Mouse (Mus musculus) MEL (cell line): Measurements from ENCODE around the gene Fmn2. TPM values are rescaled to one million over a fixed set of nuclear protein-coding genes. Genes with fewer than 3 reads are reported as not detected.

Source experiments
- DNase-seq: peaks from one replicate; pipeline ENCODE4 v3.0.0; 2011; ENCODE audit warnings: low read depth, low spot score
- H3K27ac ChIP-seq: 2 replicates; pipeline ENCODE4 v1.5.1; 2012; ENCODE audit warnings: low read depth, mild to moderate bottlenecking, control low read depth, low read length, moderate library complexity; ENCODE audit not compliant: control insufficient read depth
- H3K27me3 ChIP-seq, 2 experiments: fragments of 150-350 bp in 1 of 2; sonication (generic) in 1 of 2; 2 replicates each; pipeline ENCODE4 v1.6.1; 2012; ENCODE audit warnings: low read length in 2 of 2, mild to moderate bottlenecking in 2 of 2, improper control_type of control experiment in 1 of 2, moderate library complexity in 1 of 2; ENCODE audit not compliant: insufficient read depth in 2 of 2, control insufficient read depth in 1 of 2
- H3K36me3 ChIP-seq, 2 experiments: 2 replicates each; pipeline ENCODE4 v1.6.1; 2012 to 2014; ENCODE audit warnings: low read length in 2 of 2, improper control_type of control experiment in 1 of 2, inconsistent platforms in 1 of 2, mild to moderate bottlenecking in 1 of 2; ENCODE audit not compliant: insufficient read depth in 2 of 2, control insufficient read depth in 1 of 2
- H3K4me1 ChIP-seq, 2 experiments: fragments of 150-350 bp in 1 of 2; sonication (generic) in 1 of 2; 2 replicates each; pipeline ENCODE4 v1.6.1; 2012; ENCODE audit warnings: low read length in 2 of 2, improper control_type of control experiment in 1 of 2, mild to moderate bottlenecking in 1 of 2; ENCODE audit not compliant: insufficient read depth in 2 of 2, control insufficient read depth in 1 of 2
- H3K4me3 ChIP-seq, 2 experiments: fragments of 150-350 bp in 1 of 2; sonication (generic) in 1 of 2; 2 replicates each; pipeline ENCODE4 v1.5.1; 2012; ENCODE audit warnings: low read depth in 2 of 2, low read length in 2 of 2, mild to moderate bottlenecking in 2 of 2, moderate library complexity in 2 of 2, control low read depth in 1 of 2, improper control_type of control experiment in 1 of 2; ENCODE audit not compliant: control insufficient read depth in 1 of 2, insufficient read depth in 1 of 2
- H3K79me2 ChIP-seq: 2 replicates; pipeline ENCODE4 v1.6.1; 2012; ENCODE audit warnings: mild to moderate bottlenecking, low read length, moderate library complexity; ENCODE audit not compliant: control insufficient read depth, poor library complexity, insufficient read depth
- H3K9ac ChIP-seq: 2 replicates; pipeline ENCODE4 v1.6.1; 2012; ENCODE audit warnings: low read depth, mild to moderate bottlenecking, control low read depth, low read length, moderate library complexity; ENCODE audit not compliant: control insufficient read depth, poor library complexity, severe bottlenecking
- H3K9me3 ChIP-seq: fragments of 150-350 bp; sonication (generic); replicated peaks from 2 replicates; pipeline ENCODE4 v1.6.1; 2012; ENCODE audit warnings: mild to moderate bottlenecking, low read length, improper control_type of control experiment, moderate library complexity; ENCODE audit not compliant: insufficient read depth
- CHD1 ChIP-seq: IDR thresholded peaks from 2 replicates; pipeline ENCODE4 v1.6.1; 2012; ENCODE audit warnings: low read depth, mild to moderate bottlenecking, inconsistent platforms, low read length, improper control_type of control experiment
- CTCF ChIP-seq, 3 experiments: IDR thresholded peaks in 2 of 3; conservative IDR thresholded peaks in 1 of 3; 2 replicates each; pipeline ENCODE4 v1.5.1; 2011 to 2012; ENCODE audit warnings: low read length in 3 of 3, low read depth in 2 of 3, mild to moderate bottlenecking in 2 of 3, improper control_type of control experiment in 1 of 3, inconsistent platforms in 1 of 3, mixed read lengths in 1 of 3, moderate library complexity in 1 of 3; ENCODE audit not compliant: control insufficient read depth in 1 of 3, insufficient read depth in 1 of 3, poor library complexity in 1 of 3, severe bottlenecking in 1 of 3
- EP300 ChIP-seq, 2 experiments: IDR thresholded peaks; 2 replicates each; pipeline ENCODE4 v1.6.1; 2011; ENCODE audit warnings: improper control_type of control experiment in 2 of 2, low read length in 2 of 2, low read depth in 1 of 2, mild to moderate bottlenecking in 1 of 2
- ETS1 ChIP-seq: IDR thresholded peaks from 2 replicates; pipeline ENCODE4 v1.6.1; 2012; ENCODE audit warnings: low read depth, mild to moderate bottlenecking, inconsistent platforms, low read length, improper control_type of control experiment, moderate library complexity
- HCFC1 ChIP-seq: IDR thresholded peaks from 2 replicates; pipeline ENCODE4 v1.6.1; 2012; ENCODE audit warnings: low read depth, mild to moderate bottlenecking, inconsistent platforms, low read length, improper control_type of control experiment, moderate library complexity
- MAFK ChIP-seq: IDR thresholded peaks from 2 replicates; pipeline ENCODE4 v1.6.1; 2011; ENCODE audit warnings: low read depth, mild to moderate bottlenecking, low read length, improper control_type of control experiment, borderline replicate concordance
- MEF2A ChIP-seq: IDR thresholded peaks from 2 replicates; pipeline ENCODE4 v1.6.1; 2014; ENCODE audit warnings: low read depth, mild to moderate bottlenecking, inconsistent platforms, low read length, improper control_type of control experiment; ENCODE audit not compliant: poor library complexity, insufficient replicate concordance, severe bottlenecking; ENCODE audit errors: extremely low read depth
- POLR2AphosphoS2 ChIP-seq: IDR thresholded peaks from 2 replicates; pipeline ENCODE4 v1.6.1; 2011; ENCODE audit warnings: low read length, improper control_type of control experiment
- POLR2AphosphoS5 ChIP-seq: IDR thresholded peaks from 2 replicates; pipeline ENCODE4 v1.6.1; 2012; ENCODE audit warnings: low read depth, borderline replicate concordance, mild to moderate bottlenecking, inconsistent platforms, low read length, moderate library complexity, mixed read lengths
- RAD21 ChIP-seq: IDR thresholded peaks from 2 replicates; pipeline ENCODE4 v1.6.1; 2011; ENCODE audit warnings: mild to moderate bottlenecking, low read depth, low read length, improper control_type of control experiment
- SMC3 ChIP-seq: IDR thresholded peaks from 2 replicates; pipeline ENCODE4 v1.6.1; 2011; ENCODE audit warnings: low read depth, low read length, improper control_type of control experiment
- USF1 ChIP-seq: IDR thresholded peaks from 2 replicates; pipeline ENCODE4 v1.6.1; 2014; ENCODE audit warnings: low read depth, mild to moderate bottlenecking, inconsistent platforms, low read length, improper control_type of control experiment, moderate library complexity
- ZC3H11A ChIP-seq: IDR thresholded peaks from 2 replicates; pipeline ENCODE4 v1.6.1; 2012; ENCODE audit warnings: low read depth, mild to moderate bottlenecking, inconsistent platforms, low read length, improper control_type of control experiment
- polyA plus RNA-seq, 2 experiments: library from polyadenylated mRNA; stranded (reverse) in 1 of 2; unstranded in 1 of 2; fragments of >175 nt in 1 of 2; fragments of >200 nt in 1 of 2; gene quantifications; 2 replicates each; pipeline versions ENCODE4 v1.2.1 to v1.2.4; 2012; ENCODE audit warnings: low replicate concordance in 2 of 2, low read depth in 1 of 2; ENCODE audit not compliant: insufficient read length in 2 of 2, insufficient read depth in 1 of 2, missing spikeins in 1 of 2
- total RNA-seq: library from RNA; depleted of rRNA; stranded (reverse); fragments of 300-350 nt; gene quantifications from 2 replicates; pipeline ENCODE4 v1.2.3, GENCODE M21; 2012

Fmn2 gene
- total and polyA plus RNA-seq, 3 experiments = not detected

- Histone ChIP-seq H3K4me1 (no peaks in the 10 kb centered on the region), H3K4me3 (no peak overlapping the region), H3K79me2 (no peaks in the 10 kb centered on the region), H3K9me3 (no peaks in the 10 kb centered on the region), H3K27me3 (no peaks in the 10 kb centered on the region; a peak in 1 of 4 replicates), H3K27ac (no peak overlapping the region), H3K36me3 (no peaks in the 10 kb centered on the region), H3K9ac (no peak overlapping the region)
- DNase-seq = peak; percentile 37
- TF ChIP-seq ZC3H11A (0 out of 2 replicates have a peak, but pooled peaks have one; percentile 24), EP300 (IDR thresholded peaks at IDR 0.05; ENCODE audit: low read depth in 1 of 2, low read length in 2 of 2) (no peak), ETS1 (no peak), RAD21 (peak; percentile 57), CTCF (IDR thresholded peaks at IDR 0.05 in 2 of 3, conservative IDR thresholded peaks at IDR 0.05 in 1 of 3; ENCODE audit: control insufficient read depth in 1 of 3, insufficient read depth in 1 of 3, low read depth in 2 of 3, low read length in 3 of 3, poor library complexity in 1 of 3, severe bottlenecking in 1 of 3) (peak in 2 of 3 experiments; percentile 34 to 64; a peak in 4 of 6 replicates), SMC3 (peak; percentile 51)
Observed at GRCm38 (mm10) chr1:174592420-174592980, 90.9 kb downstream of the Fmn2 start.

- Histone ChIP-seq H3K9ac (no peak overlapping the region), H3K27ac (no peak overlapping the region), H3K9me3 (no peaks in the 10 kb centered on the region), H3K27me3 (no peaks in the 10 kb centered on the region; a peak in 1 of 4 replicates), H3K79me2 (no peaks in the 10 kb centered on the region), H3K4me1 (peaks cover 6 to 11% of the 10 kb centered on the region in 2 experiments), H3K4me3 (no peak overlapping the region), H3K36me3 (peaks cover 0 to 8% of the 10 kb centered on the region in 2 experiments; a peak in 2 of 4 replicates)
- TF ChIP-seq SMC3 = peak; percentile 70
- TF ChIP-seq CTCF (IDR thresholded peaks at IDR 0.05 in 2 of 3, conservative IDR thresholded peaks at IDR 0.05 in 1 of 3; ENCODE audit: control insufficient read depth in 1 of 3, insufficient read depth in 1 of 3, low read depth in 2 of 3, low read length in 3 of 3, poor library complexity in 1 of 3, severe bottlenecking in 1 of 3) = peak; percentile 63 to 74 (median 71)
- TF ChIP-seq MAFK = no peak
- TF ChIP-seq MEF2A = no peak
- peak; percentile 80 for TF ChIP-seq RAD21
- TF ChIP-seq CHD1 = no peak
- TF ChIP-seq POLR2AphosphoS5 = no peak
- TF ChIP-seq USF1 = no peak
- TF ChIP-seq HCFC1 = no peak
- peak; percentile 52 for TF ChIP-seq ZC3H11A
- no peak for TF ChIP-seq POLR2AphosphoS2
- peak; percentile 72 for DNase-seq
Observed at GRCm38 (mm10) chr1:174594989-174595388, 93.4 kb downstream of the Fmn2 start.
